Mouse (Mus musculus) 416B (cell line): Measurements from ENCODE around the gene Ier5.
A peak's percentile ranks its signal among the peaks of the same experiment; 100 is the strongest.

Experiments
- DNase-seq: peaks from one replicate; pipeline ENCODE4 v3.0.0; 2011; ENCODE audit warnings: low read depth

Ier5 gene

DNA sequence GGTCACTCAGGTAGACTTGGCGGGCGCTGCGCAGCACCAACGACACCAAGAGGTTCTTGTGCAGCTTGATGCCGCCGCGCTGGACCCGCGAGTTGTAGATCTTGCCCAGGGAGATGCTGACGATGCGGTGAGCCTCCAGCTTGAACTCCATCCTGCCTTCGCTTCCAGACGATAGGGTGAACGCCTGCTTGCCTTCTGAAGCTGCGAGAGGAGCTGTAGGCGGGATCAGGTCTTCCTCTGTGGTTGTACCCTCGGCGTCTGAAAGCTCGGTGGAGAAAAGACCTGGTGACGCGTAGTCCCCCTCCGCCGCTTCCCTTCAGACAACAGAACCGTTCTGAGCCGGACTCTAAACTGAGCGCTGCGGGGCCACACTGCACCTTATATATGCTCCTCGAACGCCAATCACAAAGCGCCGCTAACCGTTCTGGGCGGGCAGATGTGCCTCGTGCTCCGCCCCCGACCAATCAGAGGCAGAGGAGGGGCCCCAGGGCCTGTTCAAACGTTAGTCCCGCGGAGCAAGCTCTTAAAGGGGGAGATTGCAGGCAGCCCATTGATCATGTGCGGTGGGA, at the start of gene Ier5:
TSS of gene Ier5 (minus strand) at position 357 of the 569 bp plus-strand sequence.
- peak; percentile 98 for DNase-seq

DNA sequence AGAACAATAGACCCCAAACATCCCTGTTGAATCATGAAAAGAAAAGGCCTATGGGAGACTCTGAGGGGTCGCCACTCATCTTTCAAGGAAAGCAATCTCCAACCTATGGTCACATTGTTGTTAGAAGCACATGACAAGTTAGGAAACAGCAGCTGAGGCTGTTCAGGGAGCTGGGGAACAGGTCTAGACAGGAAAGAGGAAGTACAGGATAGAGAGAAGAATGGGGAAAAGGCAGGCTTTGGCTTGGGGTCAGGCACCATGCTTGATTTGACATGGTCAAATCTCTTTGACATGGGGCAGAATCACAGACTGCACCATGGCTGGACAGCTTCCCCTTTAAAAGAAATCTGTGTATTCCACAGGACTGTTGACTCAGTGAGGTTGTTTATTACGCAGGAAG, 47.8 kb upstream of the Ier5 start:
- DNase-seq, result peak; percentile 17

- DNase-seq, result peak; percentile 94
These were observed 47.1 kb upstream of the Ier5 start, which contains the start of gene Mr1 for GRCm38 (mm10) chr1:155146572-155146980. TSS of gene Mr1 (minus strand) at chr1:155146814.

DNA sequence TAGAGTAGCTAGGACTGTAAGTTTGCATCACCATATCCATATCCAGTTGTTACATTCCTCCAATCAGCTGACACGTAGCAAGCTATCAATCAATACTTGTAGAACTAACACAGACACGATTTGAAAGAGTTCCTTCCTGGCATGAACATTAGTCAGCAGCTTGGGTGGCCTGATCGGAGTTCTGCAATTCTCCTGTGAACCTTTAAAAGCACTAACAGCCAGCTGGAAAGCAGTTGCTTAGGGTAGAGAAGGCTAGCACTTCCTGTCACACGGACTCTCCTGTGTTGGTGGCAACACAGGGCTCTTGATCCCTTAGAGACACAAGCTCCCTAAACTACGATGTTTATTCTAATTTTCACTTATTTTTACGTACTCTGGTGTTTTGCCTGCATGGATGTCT, 46.2 kb upstream of the Ier5 start:
- DNase-seq, result peak; percentile 81

DNA sequence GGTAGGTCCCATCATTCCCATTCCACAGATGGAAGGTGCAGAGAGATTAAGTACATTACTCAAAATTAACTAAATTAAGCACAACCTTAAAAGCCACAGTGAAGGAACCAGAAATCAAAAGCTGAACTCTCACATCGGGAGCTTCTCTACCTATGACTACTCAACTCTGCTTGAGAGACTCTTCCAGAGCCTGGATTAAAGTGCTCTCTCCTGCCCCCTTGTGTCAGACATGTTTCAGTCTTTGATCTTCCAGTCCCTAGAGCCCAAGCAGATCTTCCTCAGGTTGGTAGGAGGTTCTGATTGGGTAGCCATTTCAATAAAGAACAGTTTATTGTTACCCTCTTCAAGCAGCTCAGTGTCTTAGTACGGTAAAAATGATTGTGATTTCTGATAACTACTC, 40.6 kb upstream of the Ier5 start:
- peak; percentile 87 for DNase-seq

DNA sequence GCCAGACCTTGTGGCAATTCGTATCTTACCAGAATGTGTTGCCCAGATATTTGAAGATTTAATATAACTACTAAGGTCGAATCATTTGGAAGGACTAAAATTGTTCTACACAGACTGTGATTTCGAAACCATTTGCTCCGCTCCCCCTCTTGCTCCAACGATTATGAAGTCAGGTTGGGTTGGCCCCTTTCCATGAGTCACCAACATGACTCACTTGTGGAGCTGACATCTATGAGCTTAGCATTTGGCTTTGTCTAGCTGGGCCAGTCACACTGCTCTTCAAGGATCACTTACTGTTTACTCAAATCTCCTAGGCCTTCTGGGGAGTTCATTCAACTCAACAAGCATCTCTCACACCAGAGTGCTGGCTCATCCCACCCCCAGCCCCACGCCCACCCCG, 39.4 kb upstream of the Ier5 start:
- DNase-seq, result peak; percentile 96

GRCm38 (mm10) chr1:155134866-155135265, 35.4 kb upstream of the Ier5 start:
- DNase-seq, result no peak

- no peak for DNase-seq
These were observed 28.0 kb upstream of the Ier5 start for GRCm38 (mm10) chr1:155127429-155127934.

GRCm38 (mm10) chr1:155126716-155127115, 27.3 kb upstream of the Ier5 start:
- no peak for DNase-seq

- DNase-seq, result no peak
These were observed 25.0 kb upstream of the Ier5 start for GRCm38 (mm10) chr1:155124397-155124796.

- DNase-seq, result peak; percentile 22
These were observed 22.8 kb upstream of the Ier5 start for GRCm38 (mm10) chr1:155121977-155122939.

DNA sequence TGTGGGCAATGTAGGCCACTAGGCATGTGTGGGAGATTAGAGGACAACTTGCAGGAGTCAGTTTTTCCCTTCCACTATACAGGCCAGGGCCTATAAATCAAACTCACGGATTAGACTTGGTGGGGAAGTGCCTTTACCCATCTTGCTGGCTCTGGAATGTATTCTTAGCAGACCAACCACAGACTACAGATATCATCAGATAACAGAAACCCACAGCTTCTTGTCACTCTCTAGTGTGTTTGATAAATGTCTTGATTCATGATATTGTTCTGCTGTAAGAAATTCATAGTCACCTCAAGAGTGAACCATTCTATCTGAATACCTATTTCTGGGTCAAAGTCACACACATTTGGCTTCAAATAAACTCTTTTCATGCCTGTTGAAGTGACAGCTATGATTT, 20.3 kb upstream of the Ier5 start:
- peak; percentile 44 for DNase-seq

DNA sequence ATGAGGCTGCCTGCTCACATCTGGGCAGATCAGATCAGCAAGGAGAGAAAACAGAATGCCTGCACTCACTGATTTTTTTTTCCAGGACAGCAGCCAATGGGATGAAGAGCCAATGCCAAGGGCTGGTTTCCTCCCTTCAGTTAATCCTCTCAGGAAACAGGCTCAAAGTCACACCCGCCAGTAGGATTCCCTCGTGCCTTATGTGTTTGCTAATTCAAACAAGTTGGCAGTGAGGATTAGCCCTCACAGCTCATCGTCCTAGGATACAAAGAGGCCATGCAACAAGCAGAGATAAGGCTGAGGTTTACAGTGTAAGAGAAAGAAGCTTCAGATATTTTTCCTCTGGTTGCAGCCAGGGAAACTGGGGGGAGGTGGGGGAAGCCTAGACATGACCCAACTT, 14.5 kb upstream of the Ier5 start:
- DNase-seq, result no peak

- DNase-seq, result no peak
These were observed 13.4 kb upstream of the Ier5 start for GRCm38 (mm10) chr1:155112875-155113274.

DNA sequence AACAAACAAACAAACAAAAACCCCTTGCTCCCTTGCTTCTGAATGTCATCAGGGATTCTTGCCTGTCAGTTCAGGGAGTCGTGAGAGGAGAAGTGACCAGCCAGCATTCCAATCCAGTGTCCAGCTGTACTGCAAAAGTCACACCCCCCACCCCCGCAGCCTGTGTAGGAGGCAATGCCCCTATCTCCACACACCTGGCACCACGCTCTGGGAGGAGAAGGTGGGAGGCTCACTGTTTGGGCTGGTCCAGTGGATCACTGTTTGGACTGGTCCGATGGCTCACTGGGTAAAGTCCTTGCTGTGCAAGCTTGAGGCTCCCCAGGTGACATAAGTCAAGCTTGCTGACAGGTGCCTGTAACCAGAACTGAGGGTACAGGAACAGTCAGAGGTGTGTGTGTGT, 12.7 kb upstream of the Ier5 start:
- no peak for DNase-seq

- DNase-seq, result no peak
These were observed 12.1 kb upstream of the Ier5 start for GRCm38 (mm10) chr1:155111491-155111890.

- no peak for DNase-seq
These were observed 10.2 kb upstream of the Ier5 start for GRCm38 (mm10) chr1:155109387-155110350.

- DNase-seq, result peak; percentile 39
These were observed 9.0 kb upstream of the Ier5 start for GRCm38 (mm10) chr1:155108412-155108811.

DNA sequence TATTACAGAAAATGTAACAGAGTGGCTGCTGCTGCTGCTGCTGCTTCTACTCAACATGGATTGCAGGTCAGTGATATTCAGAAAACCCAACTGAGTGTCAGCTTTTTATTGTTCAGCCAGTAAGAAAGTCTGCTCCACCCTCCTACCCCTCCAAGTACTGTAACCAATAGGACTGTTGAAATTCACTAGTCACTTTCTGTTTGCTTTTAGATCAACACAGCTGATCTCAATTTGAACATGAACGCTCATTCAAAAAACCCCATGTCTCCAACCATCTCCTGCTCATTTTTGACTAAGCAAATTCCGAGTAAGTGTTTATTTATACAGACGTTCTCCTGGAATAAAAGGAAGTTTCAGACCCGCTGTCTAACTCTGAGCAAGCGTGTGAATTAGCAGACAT, 8.4 kb upstream of the Ier5 start:
- no peak for DNase-seq

GRCm38 (mm10) chr1:155106310-155106709, 6.9 kb upstream of the Ier5 start:
- DNase-seq, result no peak

GRCm38 (mm10) chr1:155103991-155104390, 4.6 kb upstream of the Ier5 start:
- no peak for DNase-seq

DNA sequence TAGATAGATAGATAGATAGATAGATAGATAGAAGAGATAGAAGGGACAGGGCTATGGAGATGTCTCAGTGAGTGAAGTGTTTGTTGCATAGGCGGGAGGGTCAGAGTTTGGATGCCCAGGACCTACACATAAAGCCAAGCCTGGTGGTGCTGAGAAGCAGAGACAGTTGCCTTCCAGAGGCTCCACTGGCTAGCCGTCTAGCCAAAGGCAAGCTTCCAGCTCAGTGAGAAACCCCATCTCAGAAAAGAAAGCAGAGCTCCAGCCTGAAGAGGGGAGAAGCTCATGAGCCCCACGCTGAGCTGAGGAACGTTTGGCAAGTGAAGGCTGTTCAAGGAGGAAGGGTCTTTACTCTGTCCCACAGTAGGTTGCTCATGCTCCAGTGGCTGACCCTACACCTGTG, 3.2 kb upstream of the Ier5 start:
- no peak for DNase-seq
